Mouse (Mus musculus) limb, embryonic 11.5 days (tissue): ENCODE data around the gene Cspg4. TPM values are rescaled to one million over a fixed set of nuclear protein-coding genes. Genes with fewer than 3 reads are reported as not detected.

Experiments
- ATAC-seq: fragments of 200-750 bp; cut with Nextera tagmentation; 2 replicates; pipeline ENCODE4 v1.8.0; 2017; ENCODE audit warnings: low read depth; ENCODE audit not compliant: insufficient number of reproducible peaks, low FRiP score, low TSS enrichment
- DNase-seq: peaks from one replicate; pipeline ENCODE4 v3.0.0-alpha.2; 2015; ENCODE audit warnings: low spot score
- H3K27ac ChIP-seq: fragments of 300-500 bp; sonication (generic); replicated peaks from 2 replicates; pipeline ENCODE4 v1.5.1; 2014; ENCODE audit warnings: low read depth, mild to moderate bottlenecking, low read length
- H3K27me3 ChIP-seq: fragments of 300-500 bp; sonication (generic); 2 replicates; pipeline ENCODE4 v1.6.1; 2014; ENCODE audit warnings: mild to moderate bottlenecking, low read length, mixed read lengths; ENCODE audit not compliant: control insufficient read depth, insufficient read depth
- H3K36me3 ChIP-seq: fragments of 300-500 bp; sonication (generic); 2 replicates; pipeline ENCODE4 v1.6.1; 2014; ENCODE audit warnings: mild to moderate bottlenecking, low read length, moderate library complexity, mixed read lengths; ENCODE audit not compliant: control insufficient read depth, insufficient read depth
- H3K4me1 ChIP-seq: fragments of 300-500 bp; sonication (generic); 2 replicates; pipeline ENCODE4 v1.6.1; 2014; ENCODE audit warnings: low read length, mixed read lengths; ENCODE audit not compliant: control insufficient read depth, insufficient read depth
- H3K4me2 ChIP-seq: fragments of 300-500 bp; sonication (generic); 2 replicates; pipeline ENCODE4 v1.6.1; 2014; ENCODE audit warnings: low read depth, mild to moderate bottlenecking, moderate library complexity; ENCODE audit not compliant: severe bottlenecking
- H3K4me3 ChIP-seq: fragments of 300-500 bp; sonication (generic); 2 replicates; pipeline ENCODE4 v1.5.1; 2014; ENCODE audit warnings: low read depth, low read length
- H3K9ac ChIP-seq: fragments of 300-500 bp; sonication (generic); 2 replicates; pipeline ENCODE4 v1.6.1; 2014; ENCODE audit warnings: mild to moderate bottlenecking, low read length
- H3K9me3 ChIP-seq: fragments of 300-500 bp; sonication (generic); 2 replicates; pipeline ENCODE4 v1.6.1; 2016; ENCODE audit warnings: low read length; ENCODE audit not compliant: control insufficient read depth
- WGBS: fragments of 180-500 bp; shearing (Covaris S2); extraction: QIAGEN DNeasy Blood & Tissue Kit; methylation state at CpG from one replicate; pipeline ENCODE4 v1.1.7; 2014; 5-methylcytosine and 5-hydroxymethylcytosine counted together
- polyA plus RNA-seq: library from polyadenylated mRNA; unstranded; fragments of >200 nt; fragmentation: Nextera tagmentation; extraction: Ambion mirVana; gene quantifications from 2 replicates; pipeline ENCODE4 v1.2.1, GENCODE M21; 2014

Gene Cspg4
- polyA plus RNA-seq, 1 experiment from 2014 or later = 5.5 TPM

GRCm38 (mm10) chr9:56850905-56851252 lies 14.0 kb upstream of the Cspg4 start:
- no peak for ATAC-seq

GRCm38 (mm10) chr9:56851778-56852177 lies 13.1 kb upstream of the Cspg4 start:
- H3K9ac ChIP-seq = no peak overlapping the region; the same call in 1 of the 2 replicates
- no peak overlapping the region for H3K27ac ChIP-seq
- WGBS = 51% methylated on average over 11 of the region's 11 CpGs
- H3K4me3 ChIP-seq = no peak overlapping the region
- H3K36me3 ChIP-seq = no peaks in the 10 kb centered on the region
- peak; percentile 35 for DNase-seq
- H3K4me2 ChIP-seq = no peak overlapping the region
- no peaks in the 10 kb centered on the region for H3K9me3 ChIP-seq
- ATAC-seq = no peak
- no peaks in the 10 kb centered on the region for H3K27me3 ChIP-seq
- no peaks in the 10 kb centered on the region for H3K4me1 ChIP-seq

More at GRCm38 (mm10) chr9:56850905-56851252, 14.0 kb upstream of the Cspg4 start:
- no peaks in the 10 kb centered on the region for H3K36me3 ChIP-seq
- H3K4me3 ChIP-seq = no peak overlapping the region
- no peaks in the 10 kb centered on the region for H3K9me3 ChIP-seq
- no peak for DNase-seq
- H3K27me3 ChIP-seq = no peaks in the 10 kb centered on the region
- WGBS = 83% methylated on average over 4 of the region's 4 CpGs
- no peak overlapping the region for H3K4me2 ChIP-seq
- H3K9ac ChIP-seq = no peak overlapping the region
- no peak overlapping the region for H3K27ac ChIP-seq
- no peaks in the 10 kb centered on the region for H3K4me1 ChIP-seq

GRCm38 (mm10) chr9:56857463-56857862 lies 7.4 kb upstream of the Cspg4 start:
- Histone ChIP-seq H3K27ac (no peak overlapping the region), H3K4me3 (no peak overlapping the region), H3K36me3 (no peaks in the 10 kb centered on the region), H3K27me3 (no peaks in the 10 kb centered on the region), H3K9ac (no peak overlapping the region), H3K4me2 (no peak overlapping the region), H3K9me3 (no peaks in the 10 kb centered on the region), H3K4me1 (no peaks in the 10 kb centered on the region)
- ATAC-seq (no peak), DNase-seq (peak; percentile 42)
- 27% methylated on average over 3 of the region's 3 CpGs for WGBS

- Histone ChIP-seq H3K4me2 (no peak overlapping the region), H3K9ac (no peak overlapping the region), H3K4me1 (peaks cover 9% of the 10 kb centered on the region), H3K4me3 (no peak overlapping the region), H3K27ac (no peak overlapping the region), H3K27me3 (no peaks in the 10 kb centered on the region), H3K9me3 (no peaks in the 10 kb centered on the region), H3K36me3 (no peaks in the 10 kb centered on the region)
- ATAC-seq = no peak
- DNase-seq = no peak
- WGBS = 85% methylated on average over 3 of the region's 3 CpGs
These were observed 4.8 kb upstream of the Cspg4 start for GRCm38 (mm10) chr9:56860035-56860434.

- Histone ChIP-seq H3K36me3 (no peaks in the 10 kb centered on the region), H3K4me1 (peaks cover 9% of the 10 kb centered on the region), H3K4me3 (no peak overlapping the region), H3K27me3 (no peaks in the 10 kb centered on the region), H3K9me3 (no peaks in the 10 kb centered on the region), H3K4me2 (no peak overlapping the region), H3K9ac (no peak overlapping the region), H3K27ac (no peak overlapping the region)
- ATAC-seq = no peak
- WGBS = 68% methylated on average over 15 of the region's 15 CpGs
- no peak for DNase-seq
These were observed 4.2 kb upstream of the Cspg4 start for GRCm38 (mm10) chr9:56860486-56861269.

GRCm38 (mm10) chr9:56862863-56863262 lies 2.0 kb upstream of the Cspg4 start:
- H3K36me3 ChIP-seq = no peaks in the 10 kb centered on the region
- no peaks in the 10 kb centered on the region for H3K9me3 ChIP-seq
- DNase-seq = no peak
- H3K4me2 ChIP-seq = no peak overlapping the region
- H3K9ac ChIP-seq = no peak overlapping the region
- no peak overlapping the region for H3K4me3 ChIP-seq
- ATAC-seq = no peak
- H3K27me3 ChIP-seq = no peaks in the 10 kb centered on the region
- H3K27ac ChIP-seq = no peak overlapping the region
- WGBS = 63% methylated on average over 2 of the region's 2 CpGs
- peaks cover 25% of the 10 kb centered on the region for H3K4me1 ChIP-seq

- no peaks in the 10 kb centered on the region for H3K36me3 ChIP-seq
- peaks cover 34% of the 10 kb centered on the region for H3K4me1 ChIP-seq
- DNase-seq = peak; percentile 34
- peak within 1 kb of the TSS; percentile 62 for H3K9ac ChIP-seq
- no peaks in the 10 kb centered on the region for H3K9me3 ChIP-seq
- no peaks in the 10 kb centered on the region for H3K27me3 ChIP-seq
- H3K4me2 ChIP-seq = peak within 1 kb of the TSS; percentile 65
- peak within 1 kb of the TSS; percentile 45 for H3K4me3 ChIP-seq
- ATAC-seq = no peak
- 11% methylated on average over 3 of the region's 3 CpGs for WGBS
- 0 out of 2 replicates have a peak within 1 kb of the TSS, but pooled peaks have one; percentile 21 for H3K27ac ChIP-seq
These were observed 560 bp upstream of the Cspg4 start, which contains the start of gene Odf3l1 for GRCm38 (mm10) chr9:56864216-56864729. Gene Odf3l1, minus strand, starts transcription at chr9:56864679.

- peaks cover 36% of the 10 kb centered on the region for H3K4me1 ChIP-seq
- peak overlapping the region; percentile 65 for H3K4me2 ChIP-seq
These were observed 1.0 kb downstream of the Cspg4 start for GRCm38 (mm10) chr9:56865673-56866400.

More at GRCm38 (mm10) chr9:56865673-56866400, 1.0 kb downstream of the Cspg4 start:
- no peak for DNase-seq
- WGBS = 76% methylated on average over 11 of the region's 11 CpGs
- Histone ChIP-seq H3K9me3 (no peaks in the 10 kb centered on the region), H3K4me3 (peak overlapping the region; percentile 45), H3K27me3 (no peaks in the 10 kb centered on the region), H3K27ac (no peak overlapping the region), H3K36me3 (no peaks in the 10 kb centered on the region), H3K9ac (no peak overlapping the region; the same call in 1 of the 2 replicates)
- no peak for ATAC-seq
